Mouse (Mus musculus): ENCODE measurements around the gene Kcnt2.

The Kcnt2 gene

GRCm38 (mm10) chr1:140379526-140379925 lies 133.6 kb downstream of the Kcnt2 start:
- no peak for DNase-seq

GRCm38 (mm10) chr1:140381093-140381492 lies 135.1 kb downstream of the Kcnt2 start:
- no peak for DNase-seq

- DNase-seq: no peak
These were observed 144.3 kb downstream of the Kcnt2 start for GRCm38 (mm10) chr1:140390301-140390700.

GRCm38 (mm10) chr1:140397756-140398155 lies 151.8 kb downstream of the Kcnt2 start:
- no peak for DNase-seq

GRCm38 (mm10) chr1:140406631-140407288 lies 160.8 kb downstream of the Kcnt2 start:
- DNase-seq: no peak

GRCm38 (mm10) chr1:140415761-140416160 lies 169.8 kb downstream of the Kcnt2 start:
- no peak for DNase-seq

GRCm38 (mm10) chr1:140422954-140423353 lies 177.0 kb downstream of the Kcnt2 start:
- DNase-seq: no peak

GRCm38 (mm10) chr1:140429284-140429850 lies 183.4 kb downstream of the Kcnt2 start:
- DNase-seq: no peak

- DNase-seq: no peak
These were observed 186.1 kb downstream of the Kcnt2 start for GRCm38 (mm10) chr1:140432039-140432438.

GRCm38 (mm10) chr1:140434791-140435190 lies 188.8 kb downstream of the Kcnt2 start:
- DNase-seq: no peak

- DNase-seq: no peak
These were observed 192.2 kb downstream of the Kcnt2 start for GRCm38 (mm10) chr1:140438176-140438575.

GRCm38 (mm10) chr1:140443904-140444303 lies 197.9 kb downstream of the Kcnt2 start:
- DNase-seq: no peak

- DNase-seq: no peak
These were observed 198.4 kb downstream of the Kcnt2 start for GRCm38 (mm10) chr1:140444394-140444793.

- no peak for DNase-seq
These were observed 205.5 kb downstream of the Kcnt2 start for GRCm38 (mm10) chr1:140451461-140451860.

GRCm38 (mm10) chr1:140451924-140452323 lies 206.0 kb downstream of the Kcnt2 start:
- no peak for DNase-seq

- no peak for DNase-seq
These were observed 209.9 kb downstream of the Kcnt2 start for GRCm38 (mm10) chr1:140455903-140456302.

- DNase-seq: no peak
These were observed 210.9 kb downstream of the Kcnt2 start for GRCm38 (mm10) chr1:140456873-140457272.

GRCm38 (mm10) chr1:140468315-140468714 lies 222.4 kb downstream of the Kcnt2 start:
- no peak for DNase-seq

- DNase-seq: no peak
These were observed 223.6 kb downstream of the Kcnt2 start for GRCm38 (mm10) chr1:140469586-140469985.

- no peak for DNase-seq
These were observed 231.0 kb downstream of the Kcnt2 start for GRCm38 (mm10) chr1:140476921-140477320.

GRCm38 (mm10) chr1:140484016-140484415 lies 238.1 kb downstream of the Kcnt2 start:
- DNase-seq: no peak

- peak; percentile 42 for DNase-seq
These were observed 243.9 kb downstream of the Kcnt2 start for GRCm38 (mm10) chr1:140489816-140490215.

GRCm38 (mm10) chr1:140491406-140491805 lies 245.4 kb downstream of the Kcnt2 start:
- DNase-seq: peak; percentile 28

- DNase-seq: no peak
These were observed 246.3 kb downstream of the Kcnt2 start for GRCm38 (mm10) chr1:140492237-140492636.

GRCm38 (mm10) chr1:140513451-140513850 lies 267.5 kb downstream of the Kcnt2 start:
- no peak for DNase-seq

Data from right cerebral cortex, postnatal 25 days (tissue).